Mouse (Mus musculus) intestine, embryonic 16.5 days (tissue): ENCODE measurements around the gene Arhgef3. TPM values are rescaled to one million over a fixed set of nuclear protein-coding genes. Genes with fewer than 3 reads are reported as not detected.

Source experiments
- ATAC-seq: fragments of 200-750 bp; cut with Nextera tagmentation; 2 replicates; pipeline ENCODE4 v1.8.0; 2017; ENCODE audit warnings: moderate TSS enrichment, moderate library complexity
- H3K27ac ChIP-seq: fragments of 300-500 bp; sonication (generic); 2 replicates; pipeline ENCODE4 v1.5.1; 2014; ENCODE audit warnings: mild to moderate bottlenecking, low read length
- H3K27me3 ChIP-seq: fragments of 300-500 bp; sonication (generic); replicated peaks from 2 replicates; pipeline ENCODE4 v1.6.1; 2014; ENCODE audit warnings: low read length, control low read depth, mixed read lengths; ENCODE audit not compliant: control insufficient read depth, insufficient read depth
- H3K36me3 ChIP-seq: fragments of 300-500 bp; sonication (generic); 2 replicates; pipeline ENCODE4 v1.6.1; 2014; ENCODE audit warnings: low read length, control low read depth; ENCODE audit not compliant: control insufficient read depth, insufficient read depth
- H3K4me1 ChIP-seq: fragments of 300-500 bp; sonication (generic); 2 replicates; pipeline ENCODE4 v1.6.1; 2014; ENCODE audit warnings: low read length, control low read depth, mixed read lengths; ENCODE audit not compliant: control insufficient read depth, insufficient read depth
- H3K4me2 ChIP-seq: fragments of 300-500 bp; sonication (generic); 2 replicates; pipeline ENCODE4 v1.6.1; 2014; ENCODE audit warnings: low read depth, low read length, control low read depth
- H3K4me3 ChIP-seq: fragments of 300-500 bp; sonication (generic); 2 replicates; pipeline ENCODE4 v1.5.1; 2014; ENCODE audit warnings: mild to moderate bottlenecking, low read length
- H3K9ac ChIP-seq: fragments of 300-500 bp; sonication (generic); 2 replicates; pipeline ENCODE4 v1.6.1; 2014; ENCODE audit warnings: low read depth, low read length
- H3K9me3 ChIP-seq: fragments of 300-500 bp; sonication (generic); 2 replicates; pipeline ENCODE4 v1.6.1; 2016; ENCODE audit warnings: low read length, control low read depth; ENCODE audit not compliant: control insufficient read depth
- WGBS: fragments of 180-500 bp; shearing (Covaris S2); extraction: QIAGEN DNeasy Blood & Tissue Kit; methylation state at CpG from one replicate; pipeline ENCODE4 v1.1.7; 2014; 5-methylcytosine and 5-hydroxymethylcytosine counted together
- polyA plus RNA-seq: library from polyadenylated mRNA; unstranded; fragments of >200 nt; fragmentation: Nextera tagmentation; extraction: Ambion mirVana; gene quantifications from 2 replicates; pipeline ENCODE4 v1.2.1, GENCODE M21; 2015

Arhgef3 gene
- polyA plus RNA-seq, 1 experiment from 2014 or later: 12.0 TPM

DNA sequence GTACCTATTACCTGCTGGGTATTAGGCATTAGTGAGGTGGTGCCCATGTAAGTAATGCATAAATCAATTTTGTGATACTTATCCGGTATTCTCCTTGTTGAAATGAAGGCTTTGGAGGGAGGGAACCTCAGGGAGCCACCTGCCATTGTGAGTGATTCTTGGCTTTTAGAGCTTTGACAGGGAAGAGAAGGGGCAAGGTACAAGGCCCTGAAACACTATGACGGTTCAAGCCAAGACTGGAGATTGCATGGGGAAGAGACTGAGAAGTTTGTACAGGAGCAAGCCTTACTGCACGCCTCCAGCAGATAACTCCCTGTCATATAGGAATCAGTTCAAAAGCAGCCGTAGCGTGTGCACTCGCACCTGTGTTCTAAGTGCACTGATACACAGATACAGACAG is 177.4 kb downstream of the Arhgef3 start:
- Histone ChIP-seq H3K27ac (no peak overlapping the region), H3K9ac (no peak overlapping the region), H3K4me2 (no peak overlapping the region), H3K4me1 (peaks cover 6% of the 10 kb centered on the region; the same call in 1 of the 2 replicates), H3K36me3 (no peaks in the 10 kb centered on the region), H3K9me3 (no peaks in the 10 kb centered on the region), H3K27me3 (no peaks in the 10 kb centered on the region), H3K4me3 (no peak overlapping the region)
- 60% methylated on average over 6 of the region's 6 CpGs for WGBS
- peak; percentile 54 for ATAC-seq

DNA sequence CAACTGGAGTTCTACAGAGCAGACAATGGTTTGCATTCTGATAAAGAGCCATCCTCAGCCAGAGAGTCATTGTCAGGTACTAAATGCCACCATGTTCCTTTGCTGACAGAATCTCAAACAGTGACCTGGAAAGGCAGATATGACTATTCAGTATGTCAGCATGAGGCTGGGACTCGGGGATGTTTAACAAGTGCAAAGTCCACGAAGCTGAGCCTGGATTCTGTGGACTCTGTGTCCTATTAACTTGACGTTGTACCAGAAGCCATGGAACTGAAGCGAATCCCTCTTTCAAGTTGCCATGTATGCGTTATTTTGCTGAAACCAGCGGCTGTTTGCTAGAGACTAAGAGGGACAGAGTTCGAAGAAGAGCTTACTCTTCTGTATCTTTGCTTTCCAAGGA is 181.1 kb downstream of the Arhgef3 start:
- H3K27ac ChIP-seq: peak overlapping the region; percentile 69
- peak; percentile 80 for ATAC-seq
- 62% methylated on average over 7 of the region's 7 CpGs for WGBS

GRCm38 (mm10) chr14:27296987-27297386 is 182.3 kb downstream of the Arhgef3 start:
- no peak overlapping the region for H3K4me3 ChIP-seq
- H3K9ac ChIP-seq: no peak overlapping the region
- 66% methylated on average over 5 of the region's 5 CpGs for WGBS
- peaks cover 8% of the 10 kb centered on the region; the same call in 1 of the 2 replicates for H3K4me1 ChIP-seq
- H3K27ac ChIP-seq: peak overlapping the region; percentile 34; the same call in 1 of the 2 replicates
- no peaks in the 10 kb centered on the region for H3K9me3 ChIP-seq
- H3K36me3 ChIP-seq: no peaks in the 10 kb centered on the region
- no peaks in the 10 kb centered on the region for H3K27me3 ChIP-seq
- peak; percentile 81 for ATAC-seq
- no peak overlapping the region for H3K4me2 ChIP-seq

More for the DNA sequence above, 181.1 kb downstream of the Arhgef3 start:
- H3K4me1 ChIP-seq: peaks cover 8% of the 10 kb centered on the region; the same call in 1 of the 2 replicates
- no peaks in the 10 kb centered on the region for H3K27me3 ChIP-seq
- H3K9ac ChIP-seq: no peak overlapping the region
- H3K4me2 ChIP-seq: no peak overlapping the region
- H3K9me3 ChIP-seq: no peaks in the 10 kb centered on the region
- no peak overlapping the region for H3K4me3 ChIP-seq
- no peaks in the 10 kb centered on the region for H3K36me3 ChIP-seq

- no peaks in the 10 kb centered on the region for H3K27me3 ChIP-seq
- H3K9me3 ChIP-seq: no peaks in the 10 kb centered on the region
- ATAC-seq: no peak
- WGBS: 54% methylated on average over 2 of the region's 2 CpGs
- no peak overlapping the region for H3K4me3 ChIP-seq
- no peaks in the 10 kb centered on the region for H3K36me3 ChIP-seq
- peaks cover 8% of the 10 kb centered on the region; the same call in 1 of the 2 replicates for H3K4me1 ChIP-seq
- H3K4me2 ChIP-seq: no peak overlapping the region
- no peak overlapping the region for H3K27ac ChIP-seq
- H3K9ac ChIP-seq: no peak overlapping the region
These were observed 184.2 kb downstream of the Arhgef3 start for GRCm38 (mm10) chr14:27298875-27299274.

DNA sequence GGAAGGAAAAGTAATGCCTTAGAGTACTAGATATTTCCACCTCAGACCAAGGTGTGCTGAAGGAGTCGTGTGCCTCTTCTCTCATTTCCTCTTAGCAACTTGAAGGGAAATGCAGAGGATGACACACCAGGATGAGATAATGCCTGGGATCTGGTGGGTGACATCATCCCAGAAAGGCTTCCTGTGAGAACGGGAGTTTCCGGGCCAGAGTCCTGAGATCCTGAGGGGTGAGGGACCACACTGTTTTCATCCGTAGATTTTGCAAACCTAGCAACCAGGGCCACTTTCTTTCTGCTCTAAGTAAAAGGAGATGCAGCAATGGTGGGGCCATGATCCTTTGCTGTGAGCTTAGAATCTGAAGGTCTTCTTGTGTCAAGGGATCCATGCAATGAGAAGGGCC is 185.0 kb downstream of the Arhgef3 start:
- Histone ChIP-seq H3K36me3 (no peaks in the 10 kb centered on the region), H3K9me3 (no peaks in the 10 kb centered on the region), H3K9ac (no peak overlapping the region), H3K4me2 (no peak overlapping the region), H3K4me1 (peaks cover 8% of the 10 kb centered on the region; the same call in 1 of the 2 replicates), H3K4me3 (no peak overlapping the region), H3K27ac (no peak overlapping the region), H3K27me3 (no peaks in the 10 kb centered on the region)
- 42% methylated on average over 4 of the region's 4 CpGs for WGBS
- ATAC-seq: no peak

DNA sequence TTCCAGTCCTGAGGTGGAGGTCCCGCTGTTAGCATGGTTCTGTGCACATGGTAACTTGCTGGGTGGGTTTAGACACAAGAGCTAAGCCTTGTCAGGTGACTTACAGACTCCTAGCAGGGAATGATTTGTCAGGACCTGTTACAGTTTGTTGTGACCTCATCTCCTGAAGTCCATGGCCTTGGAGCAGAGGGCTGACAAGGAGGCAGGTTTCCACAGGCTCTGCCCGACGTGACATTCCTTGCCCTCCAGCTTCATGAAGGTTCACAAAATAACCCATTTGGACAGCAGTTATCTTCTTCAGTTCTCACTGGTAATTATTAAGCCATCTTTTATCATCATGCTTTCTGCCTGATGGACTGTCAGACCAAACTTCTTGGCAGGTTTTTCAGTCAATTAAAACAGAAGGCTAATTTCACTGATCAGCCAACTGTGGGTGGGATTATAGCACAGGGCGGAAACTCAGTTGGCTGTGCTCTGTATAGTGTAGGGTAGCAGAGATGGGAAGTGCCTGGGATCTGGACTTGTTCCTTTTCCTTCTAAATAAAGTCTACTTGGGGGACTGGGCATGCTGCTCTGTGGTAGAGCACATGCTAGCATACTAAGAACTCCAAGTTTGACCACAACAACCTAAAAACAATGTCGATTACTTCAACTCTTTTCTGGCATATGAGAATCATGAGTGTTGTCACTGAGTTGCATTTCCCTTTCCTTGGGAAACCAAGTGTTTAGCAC is 187.2 kb downstream of the Arhgef3 start:
- Histone ChIP-seq H3K4me3 (no peak overlapping the region), H3K9ac (no peak overlapping the region), H3K9me3 (no peaks in the 10 kb centered on the region), H3K4me2 (no peak overlapping the region), H3K27ac (no peak overlapping the region), H3K27me3 (no peaks in the 10 kb centered on the region), H3K4me1 (peaks cover 3% of the 10 kb centered on the region; the same call in 1 of the 2 replicates), H3K36me3 (no peaks in the 10 kb centered on the region)
- no peak for ATAC-seq
- 73% methylated on average over 5 of the region's 5 CpGs for WGBS

DNA sequence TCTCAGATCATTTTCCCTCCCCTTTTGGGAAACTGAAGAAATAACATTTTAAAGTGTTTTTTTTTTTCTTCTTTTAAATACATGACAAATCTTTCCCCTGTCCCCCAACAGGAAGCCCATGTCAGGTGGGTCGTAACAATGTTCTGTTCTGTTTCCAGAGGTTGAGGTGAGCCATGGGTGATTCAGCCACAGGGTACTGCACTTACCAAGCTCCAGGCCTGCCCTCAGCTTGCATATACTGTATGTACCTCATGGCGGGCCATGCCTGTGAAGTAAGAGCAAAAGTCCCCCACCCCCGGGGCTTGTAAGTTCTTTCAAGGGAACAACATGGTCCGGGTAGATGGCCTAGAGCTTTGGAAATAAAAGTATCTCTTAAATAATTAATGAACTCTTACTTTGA is 188.6 kb downstream of the Arhgef3 start:
- no peak overlapping the region for H3K27ac ChIP-seq

GRCm38 (mm10) chr14:27304408-27304807 is 189.7 kb downstream of the Arhgef3 start:
- H3K27ac ChIP-seq: no peak overlapping the region
- no peak overlapping the region for H3K4me3 ChIP-seq
- H3K36me3 ChIP-seq: no peaks in the 10 kb centered on the region
- 76% methylated on average over 4 of the region's 4 CpGs for WGBS
- no peaks in the 10 kb centered on the region for H3K27me3 ChIP-seq
- no peak overlapping the region for H3K4me2 ChIP-seq
- ATAC-seq: no peak
- H3K9me3 ChIP-seq: no peaks in the 10 kb centered on the region
- no peak overlapping the region for H3K9ac ChIP-seq
- no peaks in the 10 kb centered on the region for H3K4me1 ChIP-seq

More for the DNA sequence above, 188.6 kb downstream of the Arhgef3 start:
- no peaks in the 10 kb centered on the region for H3K9me3 ChIP-seq
- WGBS: 78% methylated on average over 4 of the region's 4 CpGs
- H3K4me1 ChIP-seq: no peaks in the 10 kb centered on the region
- no peaks in the 10 kb centered on the region for H3K36me3 ChIP-seq
- no peak overlapping the region for H3K4me3 ChIP-seq
- no peak overlapping the region for H3K4me2 ChIP-seq
- no peaks in the 10 kb centered on the region for H3K27me3 ChIP-seq
- H3K9ac ChIP-seq: no peak overlapping the region
- ATAC-seq: no peak

DNA sequence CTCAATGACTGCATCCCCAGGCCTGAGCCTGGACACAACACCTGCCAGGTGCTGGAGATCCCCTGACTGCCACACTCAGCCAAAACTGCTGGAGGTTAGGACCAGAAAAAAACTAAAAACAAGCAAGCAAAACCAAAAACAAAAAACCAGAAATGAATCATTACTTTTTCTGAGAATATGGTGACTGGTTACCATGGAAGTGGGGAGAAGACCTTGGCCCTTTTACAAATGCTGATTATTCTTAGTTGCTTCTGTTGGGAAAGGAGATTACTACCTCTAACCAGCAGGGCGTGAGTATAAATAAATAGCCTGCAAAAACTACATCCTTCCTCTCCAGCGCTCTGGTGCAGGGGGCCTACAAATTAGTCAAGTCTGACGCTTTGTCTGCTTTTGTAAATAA is 194.1 kb downstream of the Arhgef3 start:
- 62% methylated on average over 3 of the region's 3 CpGs for WGBS
- Histone ChIP-seq H3K36me3 (no peaks in the 10 kb centered on the region), H3K4me3 (no peak overlapping the region), H3K9ac (no peak overlapping the region), H3K9me3 (no peaks in the 10 kb centered on the region), H3K27me3 (no peaks in the 10 kb centered on the region), H3K4me2 (no peak overlapping the region), H3K4me1 (no peaks in the 10 kb centered on the region), H3K27ac (no peak overlapping the region)
- no peak for ATAC-seq
